Mouse (Mus musculus) CH12.LX (cell line): Measurements from ENCODE around the gene Gm14569. TPM values are rescaled to one million over a fixed set of nuclear protein-coding genes. Genes with fewer than 3 reads are reported as not detected.

ENCODE experiments used
- DNase-seq: peaks from one replicate; pipeline ENCODE4 v3.0.0-alpha.2; 2013; ENCODE audit errors: extremely low read depth
- H3K27ac ChIP-seq: 2 replicates; pipeline ENCODE4 v1.5.1; 2012; ENCODE audit warnings: low read depth, mild to moderate bottlenecking, control low read depth, moderate library complexity; ENCODE audit not compliant: insufficient read depth
- H3K27me3 ChIP-seq: replicated peaks from 2 replicates; pipeline ENCODE3; 2012; ENCODE audit warnings: inconsistent platforms
- H3K36me3 ChIP-seq, 2 experiments: replicated peaks in 1 of 2; 2 replicates each; pipeline versions ENCODE3 to v1.6.1; 2012; ENCODE audit warnings: inconsistent platforms in 1 of 2, low read length in 1 of 2, mild to moderate bottlenecking in 1 of 2, mixed read lengths in 1 of 2, moderate library complexity in 1 of 2; ENCODE audit not compliant: control insufficient read depth in 1 of 2, insufficient read depth in 1 of 2
- H3K4me1 ChIP-seq, 2 experiments: 2 replicates each; pipeline ENCODE4 v1.6.1; 2012; ENCODE audit warnings: inconsistent platforms in 1 of 2, moderate library complexity in 1 of 2; ENCODE audit not compliant: insufficient read depth in 2 of 2, control insufficient read depth in 1 of 2
- H3K4me2 ChIP-seq: 2 replicates; pipeline ENCODE4 v1.6.1; 2012; ENCODE audit warnings: low read depth, mild to moderate bottlenecking, control low read depth; ENCODE audit not compliant: poor library complexity, insufficient read depth, severe bottlenecking
- H3K4me3 ChIP-seq, 3 experiments: fragments of 150-350 bp in 1 of 3; sonication (generic) in 1 of 3; replicated peaks in 1 of 3; 2 replicates each; pipeline versions ENCODE3 to v1.5.1; 2011 to 2012; ENCODE audit warnings: low read depth in 2 of 3, low read length in 2 of 3, mild to moderate bottlenecking in 2 of 3, moderate library complexity in 2 of 3, control low read depth in 1 of 3, improper control_type of control experiment in 1 of 3, inconsistent platforms in 1 of 3, mixed read lengths in 1 of 3; ENCODE audit not compliant: poor library complexity in 1 of 3
- H3K79me2 ChIP-seq: replicated peaks from 2 replicates; pipeline ENCODE4 v1.6.1; 2012; ENCODE audit warnings: mild to moderate bottlenecking, moderate library complexity; ENCODE audit not compliant: control insufficient read depth, poor library complexity, insufficient read depth, severe bottlenecking; ENCODE audit errors: extremely low read depth
- H3K9ac ChIP-seq: 2 replicates; pipeline ENCODE4 v1.6.1; 2012; ENCODE audit warnings: low read depth, mild to moderate bottlenecking, control low read depth, moderate library complexity; ENCODE audit not compliant: insufficient read depth
- H3K9me3 ChIP-seq: replicated peaks from 2 replicates; pipeline ENCODE3; 2012; ENCODE audit warnings: low read length, inconsistent platforms, mixed read lengths
- ELF1 ChIP-seq: IDR thresholded peaks from 2 replicates; pipeline ENCODE4 v1.6.1; 2014; ENCODE audit warnings: low read depth, mild to moderate bottlenecking, inconsistent platforms, low read length, improper control_type of control experiment
- EP300 ChIP-seq: IDR thresholded peaks from 2 replicates; pipeline ENCODE4 v1.6.1; 2011; ENCODE audit warnings: low read length, improper control_type of control experiment
- ETS1 ChIP-seq: conservative IDR thresholded peaks from 2 replicates; pipeline ENCODE4 v1.6.1; 2012; ENCODE audit warnings: low read depth, mild to moderate bottlenecking, inconsistent platforms, low read length, improper control_type of control experiment, moderate library complexity
- JUN ChIP-seq: IDR thresholded peaks from 2 replicates; pipeline ENCODE4 v1.6.1; 2011; ENCODE audit warnings: low read depth, mild to moderate bottlenecking, low read length, improper control_type of control experiment, moderate library complexity; ENCODE audit not compliant: insufficient read depth
- KAT2A ChIP-seq: IDR thresholded peaks from 2 replicates; pipeline ENCODE4 v1.6.1; 2012; ENCODE audit warnings: low read length, improper control_type of control experiment, inconsistent platforms; ENCODE audit not compliant: insufficient replicate concordance
- MAFK ChIP-seq: IDR thresholded peaks from 2 replicates; pipeline ENCODE4 v1.6.1; 2011; ENCODE audit warnings: low read length, improper control_type of control experiment; ENCODE audit not compliant: insufficient replicate concordance
- MYC ChIP-seq: IDR thresholded peaks from 2 replicates; pipeline ENCODE4 v1.6.1; 2011; ENCODE audit warnings: low read depth, mild to moderate bottlenecking, improper control_type of control experiment, low read length
- POLR2AphosphoS2 ChIP-seq: IDR thresholded peaks from 2 replicates; pipeline ENCODE4 v1.6.1; 2011; ENCODE audit warnings: low read depth, low read length, improper control_type of control experiment
- RAD21 ChIP-seq: IDR thresholded peaks from 2 replicates; pipeline ENCODE4 v1.6.1; 2011; ENCODE audit warnings: low read depth, mild to moderate bottlenecking, low read length, improper control_type of control experiment, moderate library complexity
- RCOR1 ChIP-seq: conservative IDR thresholded peaks from 2 replicates; pipeline ENCODE4 v1.6.1; 2012; ENCODE audit warnings: low read depth, mild to moderate bottlenecking, inconsistent platforms, low read length, improper control_type of control experiment
- SMC3 ChIP-seq: IDR thresholded peaks from 2 replicates; pipeline ENCODE4 v1.6.1; 2011; ENCODE audit warnings: low read depth, low read length, improper control_type of control experiment
- TCF12 ChIP-seq: IDR thresholded peaks from 2 replicates; pipeline ENCODE4 v1.6.1; 2014; ENCODE audit warnings: low read depth, mild to moderate bottlenecking, inconsistent platforms, low read length, improper control_type of control experiment
- UBTF ChIP-seq: IDR thresholded peaks from 2 replicates; pipeline ENCODE4 v1.6.1; 2012; ENCODE audit warnings: low read depth, mild to moderate bottlenecking, inconsistent platforms, low read length, improper control_type of control experiment, moderate library complexity
- USF1 ChIP-seq: IDR thresholded peaks from 2 replicates; pipeline ENCODE4 v1.6.1; 2014; ENCODE audit warnings: low read depth, mild to moderate bottlenecking, inconsistent platforms, low read length, improper control_type of control experiment
- ZKSCAN1 ChIP-seq: IDR thresholded peaks from 2 replicates; pipeline ENCODE4 v1.6.1; 2012; ENCODE audit warnings: low read depth, inconsistent platforms, low read length, improper control_type of control experiment, borderline replicate concordance
- ZNF384 ChIP-seq: IDR thresholded peaks from 2 replicates; pipeline ENCODE4 v1.6.1; 2012; ENCODE audit warnings: low read depth, low read length, improper control_type of control experiment, inconsistent platforms
- dilution Hi-C: fragments of 300-500 bp; cut with MboI; formaldehyde crosslinking; loops from 2 replicates; pipeline ENCODE4 v1.14.3; 2020; ENCODE audit warnings: low sequenced_read_pairs; ENCODE audit not compliant: extremely low pct_unique_long_range_greater_than_20kb, extremely low pct_ligation_motif_present
- in situ Hi-C: fragments of 300-500 bp; cut with MboI; formaldehyde crosslinking; loops from 3 replicates; pipeline ENCODE4 v1.14.3; 2019; ENCODE audit warnings: low sequenced_read_pairs, low pct_ligation_motif_present, low pct_unique_long_range_greater_than_20kb, mixed read lengths
- polyA plus RNA-seq: library from polyadenylated mRNA; unstranded; fragments of >175 nt; gene quantifications from 2 replicates; pipeline ENCODE4 v1.2.1, GENCODE M21; 2012; ENCODE audit warnings: low read depth; ENCODE audit not compliant: insufficient read length
- total RNA-seq, 2 experiments: library from RNA; depleted of rRNA; stranded (reverse); fragments of 300-350 nt in 1 of 2; fragments of >200 nt in 1 of 2; gene quantifications; 2 replicates each; pipeline ENCODE4 v1.2.3; 2012 to 2014

Gene Gm14569
- total and polyA plus RNA-seq, 3 experiments = not detected

DNA sequence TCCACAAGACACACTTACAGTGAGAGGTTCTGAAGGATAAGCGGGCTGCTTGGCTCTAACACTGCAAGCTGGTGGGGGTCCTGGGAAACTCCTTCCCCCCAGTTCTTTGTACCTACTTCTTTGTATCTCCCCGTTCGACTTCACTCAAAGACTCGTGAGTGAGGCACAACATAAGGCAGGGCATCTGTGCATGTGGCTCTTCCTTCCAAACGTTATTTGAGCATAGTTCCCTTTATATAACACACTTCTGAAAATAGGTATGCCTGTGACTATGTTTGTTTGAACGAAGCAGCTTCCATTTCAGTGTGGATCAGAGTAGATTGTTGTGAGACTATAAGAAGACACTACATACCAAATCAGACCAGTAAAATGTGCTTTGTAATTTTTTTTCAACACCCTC, 99.0 kb downstream of the Gm14569 start:
- Histone ChIP-seq H3K27ac (no peak overlapping the region), H3K9ac (no peak overlapping the region), H3K4me3 (no peak overlapping the region), H3K36me3 (no peaks in the 10 kb centered on the region), H3K9me3 (no peaks in the 10 kb centered on the region), H3K27me3 (no peaks in the 10 kb centered on the region), H3K4me2 (no peak overlapping the region), H3K79me2 (no peaks in the 10 kb centered on the region), H3K4me1 (no peaks in the 10 kb centered on the region)
- no peak for TF ChIP-seq ELF1
- TF ChIP-seq EP300 = no peak
- TF ChIP-seq TCF12 = no peak
- no peak for TF ChIP-seq ZNF384
- TF ChIP-seq JUN = no peak
- TF ChIP-seq ZKSCAN1 = no peak
- no peak for TF ChIP-seq SMC3
- no peak for TF ChIP-seq KAT2A
- dilution Hi-C loops (no loop called here), in situ Hi-C loops (no loop called here)
- DNase-seq = no peak

DNA sequence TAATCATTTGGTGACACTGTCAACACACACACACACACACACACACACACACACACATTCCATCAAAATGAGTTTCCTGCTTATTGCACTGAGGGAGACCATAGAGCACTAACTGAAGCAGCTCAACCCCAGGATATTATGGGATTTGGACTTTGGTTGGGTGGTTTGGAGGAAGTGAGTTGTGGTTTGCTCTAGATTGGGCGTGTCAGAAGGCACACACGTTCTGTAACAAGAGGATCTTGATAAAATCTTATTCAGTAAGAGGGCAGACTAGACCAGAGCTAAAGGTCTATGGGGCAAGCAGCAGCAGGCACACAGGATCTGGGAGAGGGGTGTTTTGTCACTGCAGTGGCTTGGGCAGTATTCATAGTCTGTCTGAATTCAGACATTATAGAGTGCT, 101.1 kb downstream of the Gm14569 start:
- no peak for DNase-seq
- no peaks in the 10 kb centered on the region for H3K36me3 ChIP-seq
- no peak overlapping the region for H3K4me2 ChIP-seq
- TF ChIP-seq ETS1 (no peak), TCF12 (no peak), MAFK (no peak), POLR2AphosphoS2 (no peak), RAD21 (no peak), MYC (no peak), UBTF (no peak), USF1 (no peak)
- H3K4me3 ChIP-seq = no peak overlapping the region
- dilution Hi-C loops = no loop called here
- H3K79me2 ChIP-seq = no peaks in the 10 kb centered on the region
- in situ Hi-C loops = no loop called here
- no peaks in the 10 kb centered on the region for H3K4me1 ChIP-seq
- H3K27me3 ChIP-seq = no peaks in the 10 kb centered on the region
- H3K9me3 ChIP-seq = no peaks in the 10 kb centered on the region
- H3K27ac ChIP-seq = no peak overlapping the region
- H3K9ac ChIP-seq = no peak overlapping the region

DNA sequence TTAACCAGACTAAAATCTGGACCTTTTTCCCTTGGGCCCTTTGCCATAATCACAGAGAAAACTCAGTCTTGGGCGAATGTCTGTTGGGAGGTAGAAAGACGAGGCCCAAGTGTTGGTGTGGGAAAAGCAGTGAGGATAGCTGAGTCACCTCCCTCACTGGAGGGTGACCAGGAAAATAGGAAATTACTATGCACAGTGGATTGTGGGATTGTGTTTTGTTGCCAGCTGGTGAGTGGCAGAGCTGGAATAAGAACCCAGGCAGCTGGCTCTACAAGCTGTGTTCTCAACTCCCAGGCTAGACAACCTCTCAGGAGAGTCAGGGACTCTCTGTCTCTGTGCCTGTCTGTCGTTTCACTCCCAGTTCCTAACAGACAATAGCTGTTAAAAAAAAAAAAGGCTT, 101.7 kb downstream of the Gm14569 start:
- H3K9me3 ChIP-seq = no peaks in the 10 kb centered on the region
- TF ChIP-seq RCOR1 = no peak
- no peak overlapping the region for H3K4me2 ChIP-seq
- no peak overlapping the region for H3K9ac ChIP-seq
- dilution Hi-C loops = no loop called here
- H3K36me3 ChIP-seq = no peaks in the 10 kb centered on the region
- no peak overlapping the region for H3K27ac ChIP-seq
- no peaks in the 10 kb centered on the region for H3K27me3 ChIP-seq
- H3K79me2 ChIP-seq = no peaks in the 10 kb centered on the region
- in situ Hi-C loops = loop anchor here (10.0 kb wide), 1 partner anchor 165 kb away; no protein-coding TSS in a partner anchor
- H3K4me1 ChIP-seq = no peaks in the 10 kb centered on the region
- no peak for DNase-seq
- no peak overlapping the region for H3K4me3 ChIP-seq
